Mouse (Mus musculus): ENCODE results near the gene Pacs2. TPM values are rescaled to one million over a fixed set of nuclear protein-coding genes. Genes with fewer than 3 reads are reported as not detected.

Pacs2 gene
- polyA plus RNA-seq, 1 experiment = 90.3 TPM

DNA sequence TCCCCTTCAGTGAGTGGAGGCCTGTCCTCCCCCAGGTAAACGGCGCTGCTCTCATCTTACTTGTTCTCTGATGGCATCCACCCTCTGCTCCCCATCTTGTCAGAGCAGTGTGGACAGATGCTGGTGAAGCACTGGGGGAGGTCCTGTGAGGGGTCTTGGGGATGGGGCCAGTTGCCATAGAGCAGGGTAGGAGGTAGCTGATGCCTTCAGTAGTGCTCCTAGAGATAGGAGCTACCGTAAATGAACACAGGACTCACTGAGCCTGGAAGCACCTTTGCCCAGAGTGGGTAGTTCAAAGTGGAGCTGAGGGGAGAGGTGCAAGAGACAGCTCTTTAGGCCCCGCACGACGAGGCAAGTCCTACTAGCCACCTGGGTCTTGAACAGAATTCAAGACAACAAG is 55.1 kb downstream of the Pacs2 start:
- Histone ChIP-seq H3K4me3 (ENCODE audit: insufficient read depth, low read length) (no peak overlapping the region), H3K4me1 (ENCODE audit: control insufficient read depth, insufficient read depth, low read length) (no peaks in the 10 kb centered on the region), H3K27ac (ENCODE audit: insufficient read depth, low read length) (no peak overlapping the region)
- no peak for TF ChIP-seq CTCF (IDR thresholded peaks at IDR 0.05; ENCODE audit: extremely low read depth, insufficient read depth, low read length)
- no peak for TF ChIP-seq POLR2A (IDR thresholded peaks at IDR 0.05; ENCODE audit: extremely low read depth, insufficient read depth, low read length)

DNA sequence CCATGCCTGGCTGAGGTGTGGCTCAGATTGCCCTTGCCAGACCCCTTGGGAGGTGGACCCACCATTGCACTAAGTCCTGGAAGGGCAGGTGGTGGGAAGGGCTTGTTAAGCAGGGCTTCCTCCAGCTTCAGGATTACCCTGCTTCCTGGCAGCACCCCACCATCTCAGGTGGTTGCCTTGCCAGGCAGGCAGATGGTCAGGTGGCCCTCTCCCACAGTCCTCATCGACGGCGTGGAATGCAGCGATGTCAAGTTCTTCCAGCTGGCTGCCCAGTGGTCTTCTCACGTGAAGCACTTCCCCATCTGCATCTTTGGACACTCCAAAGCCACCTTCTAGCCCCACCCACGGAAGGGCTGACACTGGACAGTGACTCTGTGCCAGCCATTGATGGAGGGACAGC is 57.0 kb downstream of the Pacs2 start:
- Histone ChIP-seq H3K4me3 (ENCODE audit: insufficient read depth, low read length) (no peak overlapping the region), H3K27ac (ENCODE audit: insufficient read depth, low read length) (no peak overlapping the region), H3K4me1 (ENCODE audit: control insufficient read depth, insufficient read depth, low read length) (0 out of 2 replicates have a peak, but pooled peaks cover 3% of the 10 kb centered on the region)
- TF ChIP-seq CTCF (IDR thresholded peaks at IDR 0.05; ENCODE audit: extremely low read depth, insufficient read depth, low read length) (no peak), POLR2A (IDR thresholded peaks at IDR 0.05; ENCODE audit: extremely low read depth, insufficient read depth, low read length) (no peak)

- H3K4me3 ChIP-seq (ENCODE audit: insufficient read depth, low read length) = no peak overlapping the region
- no peak overlapping the region for H3K27ac ChIP-seq (ENCODE audit: insufficient read depth, low read length)
- no peak for TF ChIP-seq POLR2A (IDR thresholded peaks at IDR 0.05; ENCODE audit: extremely low read depth, insufficient read depth, low read length)
- no peak for TF ChIP-seq CTCF (IDR thresholded peaks at IDR 0.05; ENCODE audit: extremely low read depth, insufficient read depth, low read length)
- 0 out of 2 replicates have a peak, but pooled peaks cover 3% of the 10 kb centered on the region for H3K4me1 ChIP-seq (ENCODE audit: control insufficient read depth, insufficient read depth, low read length)
Observed at GRCm38 (mm10) chr12:113071827-113072226, 57.5 kb downstream of the Pacs2 start.

- TF ChIP-seq CTCF (IDR thresholded peaks at IDR 0.05; ENCODE audit: extremely low read depth, insufficient read depth, low read length) = no peak
- TF ChIP-seq POLR2A (IDR thresholded peaks at IDR 0.05; ENCODE audit: extremely low read depth, insufficient read depth, low read length) = no peak
- no peak overlapping the region for H3K27ac ChIP-seq (ENCODE audit: insufficient read depth, low read length)
- H3K4me1 ChIP-seq (ENCODE audit: control insufficient read depth, insufficient read depth, low read length) = 0 out of 2 replicates have a peak, but pooled peaks cover 3% of the 10 kb centered on the region
- H3K4me3 ChIP-seq (ENCODE audit: insufficient read depth, low read length) = peak overlapping the region; percentile 48; the same call in 1 of the 2 replicates
Observed at GRCm38 (mm10) chr12:113073420-113074328, 59.4 kb downstream of the Pacs2 start.

- H3K27ac ChIP-seq (ENCODE audit: insufficient read depth, low read length) = peak within 1 kb of the TSS; percentile 94
- H3K4me1 ChIP-seq (ENCODE audit: control insufficient read depth, insufficient read depth, low read length) = 0 out of 2 replicates have a peak, but pooled peaks cover 3% of the 10 kb centered on the region
- H3K4me3 ChIP-seq (ENCODE audit: insufficient read depth, low read length) = peak within 1 kb of the TSS; percentile 48
- TF ChIP-seq POLR2A (IDR thresholded peaks at IDR 0.05; ENCODE audit: extremely low read depth, insufficient read depth, low read length) = peak; percentile 91
- no peak for TF ChIP-seq CTCF (IDR thresholded peaks at IDR 0.05; ENCODE audit: extremely low read depth, insufficient read depth, low read length)
Observed at GRCm38 (mm10) chr12:113074329-113075062, 60.2 kb downstream of the Pacs2 start, which contains the start of gene Tex22. Gene Tex22 (plus strand): TSS chr12:113074502.

- TF ChIP-seq POLR2A (IDR thresholded peaks at IDR 0.05; ENCODE audit: extremely low read depth, insufficient read depth, low read length) (peak; percentile 66; the same call in 1 of the 2 replicates), CTCF (IDR thresholded peaks at IDR 0.05; ENCODE audit: extremely low read depth, insufficient read depth, low read length) (peak; percentile 94)
- Histone ChIP-seq H3K4me1 (ENCODE audit: control insufficient read depth, insufficient read depth, low read length) (0 out of 2 replicates have a peak, but pooled peaks cover 3% of the 10 kb centered on the region), H3K27ac (ENCODE audit: insufficient read depth, low read length) (peak overlapping the region; percentile 94; the same call in 1 of the 2 replicates), H3K4me3 (ENCODE audit: insufficient read depth, low read length) (peak overlapping the region; percentile 48)
Observed at GRCm38 (mm10) chr12:113075063-113075454, 60.8 kb downstream of the Pacs2 start.

DNA sequence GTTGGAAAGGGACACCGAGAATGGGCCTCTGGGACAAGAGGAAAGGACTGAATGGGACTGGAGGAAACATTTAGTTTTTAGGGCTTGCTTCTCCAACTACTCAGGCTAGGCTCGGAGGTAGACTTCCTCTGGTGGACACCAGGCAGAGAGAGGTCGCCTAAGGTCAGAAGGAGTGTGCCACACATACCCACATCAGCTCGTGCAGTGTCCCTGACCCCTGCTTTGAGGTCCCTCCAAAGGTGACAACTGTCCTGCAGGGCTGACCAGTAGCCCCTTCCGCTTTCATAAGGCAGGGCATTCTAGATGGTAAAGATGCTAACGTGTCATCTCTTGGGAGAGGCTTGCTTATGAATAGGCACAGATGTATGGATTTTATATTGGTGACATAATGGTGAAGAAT is 61.2 kb downstream of the Pacs2 start:
- no peak overlapping the region; the same call in 1 of the 2 replicates for H3K4me3 ChIP-seq (ENCODE audit: insufficient read depth, low read length)

DNA sequence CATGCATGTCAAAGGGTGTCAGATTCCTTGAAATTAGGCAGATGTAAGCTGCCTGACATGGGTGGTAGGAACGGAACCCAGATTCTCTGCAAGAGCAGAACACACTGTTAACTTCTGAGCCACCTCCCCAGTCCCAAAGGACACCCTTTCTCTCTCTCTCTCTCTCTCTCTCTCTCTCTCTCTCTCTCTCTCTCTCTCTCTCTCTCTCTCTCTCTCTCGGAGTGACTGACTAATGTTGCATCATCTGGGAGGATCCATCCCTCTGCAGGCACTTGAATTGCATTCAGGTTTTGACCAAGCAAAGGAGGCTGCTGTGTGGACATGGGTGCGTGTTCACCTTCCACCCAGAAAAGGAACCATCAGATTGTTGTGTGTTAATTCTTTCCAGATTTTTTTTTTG is 73.0 kb downstream of the Pacs2 start:
- Histone ChIP-seq H3K4me3 (ENCODE audit: insufficient read depth, low read length) (no peak overlapping the region), H3K27ac (ENCODE audit: insufficient read depth, low read length) (no peak overlapping the region), H3K4me1 (ENCODE audit: control insufficient read depth, insufficient read depth, low read length) (no peaks in the 10 kb centered on the region)
- TF ChIP-seq POLR2A (IDR thresholded peaks at IDR 0.05; ENCODE audit: extremely low read depth, insufficient read depth, low read length) = no peak
- no peak for TF ChIP-seq CTCF (IDR thresholded peaks at IDR 0.05; ENCODE audit: extremely low read depth, insufficient read depth, low read length)

More for the DNA sequence above, 61.2 kb downstream of the Pacs2 start:
- Histone ChIP-seq H3K27ac (ENCODE audit: insufficient read depth, low read length) (no peak overlapping the region), H3K4me1 (ENCODE audit: control insufficient read depth, insufficient read depth, low read length) (0 out of 2 replicates have a peak, but pooled peaks cover 3% of the 10 kb centered on the region)
- TF ChIP-seq POLR2A (IDR thresholded peaks at IDR 0.05; ENCODE audit: extremely low read depth, insufficient read depth, low read length) = no peak
- TF ChIP-seq CTCF (IDR thresholded peaks at IDR 0.05; ENCODE audit: extremely low read depth, insufficient read depth, low read length) = no peak

GRCm38 (mm10) chr12:113088026-113088425 is 73.7 kb downstream of the Pacs2 start:
- no peak for TF ChIP-seq CTCF (IDR thresholded peaks at IDR 0.05; ENCODE audit: extremely low read depth, insufficient read depth, low read length)
- no peak for TF ChIP-seq POLR2A (IDR thresholded peaks at IDR 0.05; ENCODE audit: extremely low read depth, insufficient read depth, low read length)
- Histone ChIP-seq H3K4me1 (ENCODE audit: control insufficient read depth, insufficient read depth, low read length) (no peaks in the 10 kb centered on the region), H3K27ac (ENCODE audit: insufficient read depth, low read length) (no peak overlapping the region), H3K4me3 (ENCODE audit: insufficient read depth, low read length) (no peak overlapping the region)
